Mouse (Mus musculus): ENCODE data around the gene Vamp2. TPM values are rescaled to one million over a fixed set of nuclear protein-coding genes. Genes with fewer than 3 reads are reported as not detected.

Vamp2 gene
- polyA plus RNA-seq, 2 experiments, result 89.8 to 199 TPM

- DNase-seq (ENCODE audit: low spot score) (no peak), ATAC-seq (ENCODE audit: low FRiP score, low read depth) (no peak)
- TF ChIP-seq POLR2A (IDR thresholded peaks at IDR 0.05; ENCODE audit: borderline replicate concordance, extremely low read depth, insufficient read depth, insufficient read length), result no peak
- no peak overlapping the region; the same call in 1 of the 2 replicates for H3K4me3 ChIP-seq (replicated peaks; ENCODE audit: low read length)
- no peaks in the 10 kb centered on the region for H3K9me3 ChIP-seq (ENCODE audit: control insufficient read depth, low read length)
- peak overlapping the region; percentile 39; the same call in 1 of the 2 replicates for H3K4me2 ChIP-seq (replicated peaks; ENCODE audit: low read depth, low read length, severe bottlenecking)
- H3K4me1 ChIP-seq (ENCODE audit: control insufficient read depth, insufficient read depth, low read length), result peaks cover 22% of the 10 kb centered on the region
- peak overlapping the region; percentile 90 for H3K27ac ChIP-seq (replicated peaks; ENCODE audit: low read depth, low read length)
- H3K36me3 ChIP-seq (ENCODE audit: control insufficient read depth, insufficient read depth, low read length), result no peaks in the 10 kb centered on the region
- no peak overlapping the region for H3K9ac ChIP-seq (ENCODE audit: low read depth, low read length, severe bottlenecking)
- H3K27me3 ChIP-seq (ENCODE audit: control insufficient read depth, insufficient read depth, low read length), result no peaks in the 10 kb centered on the region
- 42% methylated on average over 6 of the region's 6 CpGs for WGBS
These were observed 14.1 kb upstream of the Vamp2 start for GRCm38 (mm10) chr11:69073951-69074775.

GRCm38 (mm10) chr11:69074776-69075069, 13.6 kb upstream of the Vamp2 start:
- Histone ChIP-seq H3K27me3 (ENCODE audit: control insufficient read depth, insufficient read depth, low read length) (no peaks in the 10 kb centered on the region), H3K9me3 (ENCODE audit: control insufficient read depth, low read length) (no peaks in the 10 kb centered on the region), H3K27ac (replicated peaks; ENCODE audit: low read depth, low read length) (no peak overlapping the region), H3K4me2 (replicated peaks; ENCODE audit: low read depth, low read length, severe bottlenecking) (no peak overlapping the region), H3K36me3 (ENCODE audit: control insufficient read depth, insufficient read depth, low read length) (no peaks in the 10 kb centered on the region), H3K4me1 (ENCODE audit: control insufficient read depth, insufficient read depth, low read length) (peaks cover 21% of the 10 kb centered on the region), H3K4me3 (replicated peaks; ENCODE audit: low read length) (no peak overlapping the region), H3K9ac (ENCODE audit: low read depth, low read length, severe bottlenecking) (no peak overlapping the region)
- WGBS, result 49% methylated on average over 2 of the region's 2 CpGs
- DNase-seq (ENCODE audit: low spot score), result no peak
- no peak for TF ChIP-seq POLR2A (IDR thresholded peaks at IDR 0.05; ENCODE audit: borderline replicate concordance, extremely low read depth, insufficient read depth, insufficient read length)
- no peak for ATAC-seq (ENCODE audit: low FRiP score, low read depth)

- no peak overlapping the region for H3K4me2 ChIP-seq (replicated peaks; ENCODE audit: low read depth, low read length, severe bottlenecking)
- TF ChIP-seq POLR2A (IDR thresholded peaks at IDR 0.05; ENCODE audit: borderline replicate concordance, extremely low read depth, insufficient read depth, insufficient read length), result no peak
- peaks cover 17% of the 10 kb centered on the region for H3K4me1 ChIP-seq (ENCODE audit: control insufficient read depth, insufficient read depth, low read length)
- H3K4me3 ChIP-seq (replicated peaks; ENCODE audit: low read length), result no peak overlapping the region
- no peak overlapping the region for H3K9ac ChIP-seq (ENCODE audit: low read depth, low read length, severe bottlenecking)
- no peaks in the 10 kb centered on the region for H3K36me3 ChIP-seq (ENCODE audit: control insufficient read depth, insufficient read depth, low read length)
- no peaks in the 10 kb centered on the region for H3K9me3 ChIP-seq (ENCODE audit: control insufficient read depth, low read length)
- H3K27me3 ChIP-seq (ENCODE audit: control insufficient read depth, insufficient read depth, low read length), result no peaks in the 10 kb centered on the region
- no peak overlapping the region for H3K27ac ChIP-seq (replicated peaks; ENCODE audit: low read depth, low read length)
- DNase-seq (ENCODE audit: low spot score) (no peak), ATAC-seq (ENCODE audit: low FRiP score, low read depth) (no peak)
- 59% methylated on average over 8 of the region's 9 CpGs for WGBS
These were observed 12.4 kb upstream of the Vamp2 start for GRCm38 (mm10) chr11:69075764-69076479.

- ATAC-seq (ENCODE audit: low FRiP score, low read depth) (no peak), DNase-seq (ENCODE audit: low spot score) (no peak)
- no peak overlapping the region for H3K4me2 ChIP-seq (replicated peaks; ENCODE audit: low read depth, low read length, severe bottlenecking)
- H3K9me3 ChIP-seq (ENCODE audit: control insufficient read depth, low read length), result no peaks in the 10 kb centered on the region
- H3K27me3 ChIP-seq (ENCODE audit: control insufficient read depth, insufficient read depth, low read length), result no peaks in the 10 kb centered on the region
- H3K36me3 ChIP-seq (ENCODE audit: control insufficient read depth, insufficient read depth, low read length), result no peaks in the 10 kb centered on the region
- WGBS, result 71% methylated on average over 5 of the region's 5 CpGs
- no peak overlapping the region for H3K4me3 ChIP-seq (replicated peaks; ENCODE audit: low read length)
- H3K9ac ChIP-seq (ENCODE audit: low read depth, low read length, severe bottlenecking), result no peak overlapping the region
- no peak for TF ChIP-seq POLR2A (IDR thresholded peaks at IDR 0.05; ENCODE audit: borderline replicate concordance, extremely low read depth, insufficient read depth, insufficient read length)
- H3K4me1 ChIP-seq (ENCODE audit: control insufficient read depth, insufficient read depth, low read length), result peaks cover 13% of the 10 kb centered on the region
- H3K27ac ChIP-seq (replicated peaks; ENCODE audit: low read depth, low read length), result no peak overlapping the region
These were observed 11.7 kb upstream of the Vamp2 start for GRCm38 (mm10) chr11:69076572-69076971.

- H3K4me2 ChIP-seq (replicated peaks; ENCODE audit: low read depth, low read length, severe bottlenecking), result no peak overlapping the region
These were observed 11.0 kb upstream of the Vamp2 start for GRCm38 (mm10) chr11:69077316-69077715.

More at GRCm38 (mm10) chr11:69077316-69077715, 11.0 kb upstream of the Vamp2 start:
- H3K27ac ChIP-seq (replicated peaks; ENCODE audit: low read depth, low read length), result no peak overlapping the region
- no peak for TF ChIP-seq POLR2A (IDR thresholded peaks at IDR 0.05; ENCODE audit: borderline replicate concordance, extremely low read depth, insufficient read depth, insufficient read length)
- H3K9me3 ChIP-seq (ENCODE audit: control insufficient read depth, low read length), result no peaks in the 10 kb centered on the region
- peaks cover 13% of the 10 kb centered on the region for H3K4me1 ChIP-seq (ENCODE audit: control insufficient read depth, insufficient read depth, low read length)
- DNase-seq (ENCODE audit: low spot score) (no peak), ATAC-seq (ENCODE audit: low FRiP score, low read depth) (no peak)
- no peaks in the 10 kb centered on the region for H3K36me3 ChIP-seq (ENCODE audit: control insufficient read depth, insufficient read depth, low read length)
- no peaks in the 10 kb centered on the region for H3K27me3 ChIP-seq (ENCODE audit: control insufficient read depth, insufficient read depth, low read length)
- no peak overlapping the region for H3K9ac ChIP-seq (ENCODE audit: low read depth, low read length, severe bottlenecking)
- no peak overlapping the region for H3K4me3 ChIP-seq (replicated peaks; ENCODE audit: low read length)
- WGBS, result 89% methylated on average over 9 of the region's 9 CpGs
